Mouse (Mus musculus): Measurements from ENCODE around the gene Gemin2.

DNA sequence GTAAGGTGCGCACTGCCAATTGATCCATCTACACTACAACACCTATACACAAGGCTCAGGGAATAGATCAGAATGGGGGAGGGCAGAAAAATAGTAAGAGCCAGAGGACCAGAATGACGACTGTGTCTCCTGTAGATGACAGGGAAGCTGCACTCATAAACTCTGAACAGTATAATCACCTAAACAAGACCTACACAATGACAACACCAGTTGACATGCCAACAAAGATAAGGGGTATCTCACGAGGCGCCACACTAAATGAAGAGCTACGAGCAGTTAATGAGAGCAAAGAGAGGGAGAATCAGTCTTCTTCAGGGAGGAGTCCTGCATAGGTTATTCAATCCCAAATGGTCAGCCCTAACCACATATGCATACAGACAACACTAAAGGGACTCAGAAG, 40.0 kb downstream of the Gemin2 start:
- no peak for TF ChIP-seq CTCF (IDR thresholded peaks at IDR 0.05)
- no peak for TF ChIP-seq EP300 (IDR thresholded peaks at IDR 0.05; ENCODE audit: insufficient read depth, low read depth, low read length)
- no peak for TF ChIP-seq POLR2A (IDR thresholded peaks at IDR 0.05; ENCODE audit: insufficient read depth, low read depth, low read length)
